Mouse (Mus musculus) C2C12 (cell line): ENCODE measurements around the gene Ccdc162. TPM values are rescaled to one million over a fixed set of nuclear protein-coding genes. Genes with fewer than 3 reads are reported as not detected.

ENCODE experiments used
- H3K27me3 ChIP-seq: one replicate; pipeline ENCODE4 v1.6.1; 2011; ENCODE audit not compliant: control insufficient read depth, insufficient read depth, insufficient read length
- H3K36me3 ChIP-seq: one replicate; pipeline ENCODE4 v1.6.1; 2011; ENCODE audit not compliant: control insufficient read depth, insufficient read depth
- H3K4me3 ChIP-seq: one replicate; pipeline ENCODE4 v1.5.1; 2011; ENCODE audit warnings: mild to moderate bottlenecking, control low read depth; ENCODE audit not compliant: poor library complexity, insufficient read depth, severe bottlenecking
- H3K79me2 ChIP-seq: one replicate; pipeline ENCODE4 v1.6.1; 2011; ENCODE audit not compliant: control insufficient read depth, insufficient read depth
- H3K79me3 ChIP-seq: one replicate; pipeline ENCODE4 v1.6.1; 2011; ENCODE audit warnings: low read depth, control low read depth
- H3ac ChIP-seq: one replicate; pipeline ENCODE3; 2011; ENCODE audit warnings: low read depth; ENCODE audit not compliant: control insufficient read depth, insufficient read length
- CEBPB ChIP-seq: IDR thresholded peaks from one replicate; pipeline ENCODE4 v1.6.1; 2011; ENCODE audit warnings: low read depth, mild to moderate bottlenecking, control low read depth, moderate library complexity
- CTCF ChIP-seq: IDR thresholded peaks from one replicate; pipeline ENCODE4 v1.5.1; 2011; ENCODE audit not compliant: control insufficient read depth, insufficient read depth, insufficient read length
- FOSL1 ChIP-seq: IDR thresholded peaks from one replicate; pipeline ENCODE4 v1.8.0; 2011; ENCODE audit warnings: mild to moderate bottlenecking, low read length; ENCODE audit not compliant: poor library complexity, insufficient read depth, severe bottlenecking
- MAX ChIP-seq: IDR thresholded peaks from one replicate; pipeline ENCODE4 v1.6.1; 2011; ENCODE audit warnings: mild to moderate bottlenecking, control low read depth
- MYOD1 ChIP-seq: IDR thresholded peaks from one replicate; pipeline ENCODE4 v1.6.1; 2011; ENCODE audit warnings: low read depth; ENCODE audit not compliant: control insufficient read depth, insufficient read length
- MYOG ChIP-seq: IDR thresholded peaks from one replicate; pipeline ENCODE4 v1.6.1; 2011; ENCODE audit not compliant: control insufficient read depth, insufficient read length; ENCODE audit errors: extremely low read depth
- USF1 ChIP-seq: IDR thresholded peaks from one replicate; pipeline ENCODE4 v1.6.1; 2011; ENCODE audit warnings: low read depth, mild to moderate bottlenecking, control low read depth, moderate library complexity
- polyA plus RNA-seq: library from polyadenylated mRNA; unstranded; fragments of >200 nt; fragmentation: generic; extraction: Trizol; gene quantifications from one replicate; pipeline ENCODE4 v1.2.1, GENCODE M21; 2012; ENCODE audit warnings: missing spikeins

Gene Ccdc162
- polyA plus RNA-seq, 1 experiment = 0.13 TPM

DNA sequence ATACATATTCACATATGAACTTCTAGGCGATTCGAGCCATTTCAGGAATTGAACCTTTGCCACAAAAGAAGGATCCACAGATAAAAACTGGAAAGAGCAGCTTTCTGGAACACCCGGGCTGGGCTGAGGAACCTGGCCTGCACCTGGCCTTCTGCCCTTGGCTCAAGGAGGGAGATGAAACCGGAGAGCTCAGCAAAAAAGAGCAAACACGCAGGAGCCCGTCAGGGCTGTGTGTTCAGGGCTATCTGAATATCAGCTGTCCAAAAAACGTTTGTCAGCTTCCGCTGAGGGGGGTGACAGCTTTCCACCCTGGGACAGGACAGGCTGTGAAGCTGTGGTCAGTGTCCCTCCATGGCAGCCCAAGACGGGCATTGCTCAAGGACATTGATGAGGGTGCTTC is 117.4 kb downstream of the Ccdc162 start:
- H3K27me3 ChIP-seq = no peaks in the 10 kb centered on the region
- H3K36me3 ChIP-seq = no peaks in the 10 kb centered on the region
- H3K79me3 ChIP-seq = no peaks in the 10 kb centered on the region
- H3ac ChIP-seq = no peak overlapping the region
- TF ChIP-seq CEBPB (no peak), MAX (no peak), CTCF (no peak), USF1 (no peak), MYOG (no peak), FOSL1 (no peak), MYOD1 (no peak)
- no peaks in the 10 kb centered on the region for H3K79me2 ChIP-seq
- H3K4me3 ChIP-seq = no peak overlapping the region

DNA sequence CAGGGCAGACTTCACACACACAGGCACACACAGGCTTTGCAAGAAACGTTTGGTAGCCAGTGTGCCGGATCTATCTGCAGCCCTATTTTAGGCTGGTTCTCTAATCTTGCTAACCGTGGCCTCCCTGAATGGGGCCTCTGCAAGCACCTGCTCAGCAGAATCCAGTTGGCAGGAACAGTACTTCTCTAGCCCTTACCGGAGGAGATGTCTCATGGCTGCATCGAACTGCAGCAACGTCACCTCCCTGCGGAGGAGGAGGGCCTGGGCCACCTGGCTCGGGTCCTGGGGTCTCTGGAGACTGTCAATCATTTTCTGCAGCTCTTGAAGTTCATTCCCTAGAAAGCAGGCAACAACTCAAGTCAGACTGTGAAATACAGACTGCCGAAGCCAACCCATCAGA is 118.2 kb downstream of the Ccdc162 start:
- no peaks in the 10 kb centered on the region for H3K36me3 ChIP-seq
- H3K79me3 ChIP-seq = no peaks in the 10 kb centered on the region
- no peaks in the 10 kb centered on the region for H3K27me3 ChIP-seq
- H3ac ChIP-seq = no peak overlapping the region
- H3K4me3 ChIP-seq = no peak overlapping the region
- no peak for TF ChIP-seq MAX
- TF ChIP-seq MYOD1 = no peak
- TF ChIP-seq MYOG = no peak
- TF ChIP-seq USF1 = no peak
- no peak for TF ChIP-seq CTCF
- no peak for TF ChIP-seq CEBPB
- no peak for TF ChIP-seq FOSL1
- H3K79me2 ChIP-seq = no peaks in the 10 kb centered on the region

DNA sequence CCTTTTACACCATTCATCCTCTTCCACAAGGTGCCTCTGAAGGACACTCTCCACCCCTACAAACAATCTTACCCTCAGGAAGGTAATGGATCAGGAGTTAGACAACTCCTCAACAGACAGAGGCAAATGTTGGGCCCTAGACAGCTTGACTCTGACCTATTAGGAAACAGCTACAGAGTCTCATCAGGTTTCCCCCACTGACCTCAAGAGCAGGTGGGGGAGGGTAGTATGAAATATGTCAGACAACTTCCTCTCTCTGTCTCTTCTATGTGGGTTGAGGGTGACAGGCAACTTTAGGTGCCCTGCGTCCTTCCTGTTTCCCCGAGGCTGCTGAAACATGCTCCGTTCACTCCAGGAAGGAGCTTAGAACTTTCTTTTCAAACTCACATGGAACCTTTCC is 120.9 kb downstream of the Ccdc162 start:
- Histone ChIP-seq H3K79me2 (no peaks in the 10 kb centered on the region), H3K79me3 (no peaks in the 10 kb centered on the region), H3ac (no peak overlapping the region), H3K27me3 (no peaks in the 10 kb centered on the region), H3K4me3 (no peak overlapping the region), H3K36me3 (no peaks in the 10 kb centered on the region)
- no peak for TF ChIP-seq MAX
- TF ChIP-seq MYOG = no peak
- TF ChIP-seq FOSL1 = no peak
- TF ChIP-seq MYOD1 = no peak
- TF ChIP-seq USF1 = no peak
- TF ChIP-seq CEBPB = no peak

DNA sequence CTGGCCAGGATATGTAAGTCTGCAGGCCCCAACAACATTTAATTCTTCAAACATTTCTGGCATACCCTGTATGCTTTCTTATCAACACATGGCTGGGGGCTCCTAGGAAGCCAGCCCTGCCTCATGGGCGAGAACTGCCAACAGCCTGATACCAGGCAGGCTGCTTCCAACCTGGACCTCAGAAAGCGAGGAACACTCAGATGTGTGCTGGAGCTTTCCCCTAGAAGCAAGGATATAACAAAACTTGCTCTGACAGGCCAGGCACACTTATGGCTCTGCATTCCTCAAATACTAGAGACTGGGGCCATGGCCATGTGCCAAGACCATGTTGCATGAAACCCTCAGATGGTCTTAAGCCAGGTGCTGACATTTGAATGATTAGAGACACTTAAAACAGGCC is 121.5 kb downstream of the Ccdc162 start:
- TF ChIP-seq FOSL1 (no peak), MYOD1 (no peak), MYOG (no peak), MAX (no peak), CTCF (no peak), CEBPB (no peak), USF1 (no peak)
- H3ac ChIP-seq = no peak overlapping the region

GRCm38 (mm10) chr10:41594433-41594832 is 122.0 kb downstream of the Ccdc162 start:
- TF ChIP-seq FOSL1 (no peak), CTCF (no peak), USF1 (no peak), MYOG (no peak), CEBPB (no peak), MAX (no peak), MYOD1 (no peak)
- H3ac ChIP-seq = no peak overlapping the region
- no peaks in the 10 kb centered on the region for H3K79me3 ChIP-seq
- no peak overlapping the region for H3K4me3 ChIP-seq
- no peaks in the 10 kb centered on the region for H3K36me3 ChIP-seq
- no peaks in the 10 kb centered on the region for H3K27me3 ChIP-seq
- no peaks in the 10 kb centered on the region for H3K79me2 ChIP-seq

More for the DNA sequence above, 121.5 kb downstream of the Ccdc162 start:
- Histone ChIP-seq H3K27me3 (no peaks in the 10 kb centered on the region), H3K36me3 (no peaks in the 10 kb centered on the region), H3K79me3 (no peaks in the 10 kb centered on the region), H3K4me3 (no peak overlapping the region), H3K79me2 (no peaks in the 10 kb centered on the region)

DNA sequence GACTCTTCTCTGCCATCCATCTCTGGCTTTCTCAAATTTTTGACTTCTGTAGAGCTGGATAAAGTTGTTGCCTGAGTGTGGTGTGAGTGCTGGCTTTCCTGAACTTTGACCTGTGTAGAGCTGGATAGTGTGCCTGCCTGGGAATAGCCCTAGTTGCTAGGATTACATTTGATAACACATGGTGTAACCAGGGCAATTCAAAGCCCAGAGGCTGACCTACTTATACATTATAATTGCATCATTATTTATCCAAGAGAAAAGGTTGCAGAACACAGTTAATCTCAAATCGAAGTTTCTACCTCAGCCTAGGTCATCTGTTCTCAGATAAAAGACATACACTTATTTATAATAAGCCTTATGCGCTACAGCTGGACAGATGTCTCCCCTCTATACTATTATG is 127.8 kb downstream of the Ccdc162 start:
- H3K27me3 ChIP-seq = no peaks in the 10 kb centered on the region
- TF ChIP-seq USF1 (no peak), MYOD1 (no peak), MYOG (no peak), MAX (no peak), CEBPB (no peak), CTCF (no peak), FOSL1 (no peak)
- H3K36me3 ChIP-seq = no peaks in the 10 kb centered on the region
- H3ac ChIP-seq = no peak overlapping the region
- no peak overlapping the region for H3K4me3 ChIP-seq
- no peaks in the 10 kb centered on the region for H3K79me2 ChIP-seq
- no peaks in the 10 kb centered on the region for H3K79me3 ChIP-seq
